Mouse (Mus musculus): ENCODE data around the gene Gbf1. TPM values are rescaled to one million over a fixed set of nuclear protein-coding genes. Genes with fewer than 3 reads are reported as not detected.

Gbf1 gene
- total and polyA plus RNA-seq, 3 experiments, result 8.6 to 26.1 (median 18.7) TPM

GRCm38 (mm10) chr19:46140324-46140723, 12.0 kb upstream of the Gbf1 start:
- no peaks in the 10 kb centered on the region for H3K9me3 ChIP-seq (replicated peaks; ENCODE audit: low read length)
- in situ Hi-C loops (cut with MboI; ENCODE audit: low pct_ligation_motif_present, low pct_unique_long_range_greater_than_20kb, low sequenced_read_pairs), result no loop called here
- peaks cover 95% of the 10 kb centered on the region for H3K27me3 ChIP-seq (replicated peaks)
- no peak for TF ChIP-seq ZNF384 (IDR thresholded peaks at IDR 0.05; ENCODE audit: low read depth, low read length)
- TF ChIP-seq UBTF (IDR thresholded peaks at IDR 0.05; ENCODE audit: low read depth, low read length), result no peak
- no peak for TF ChIP-seq MXI1 (IDR thresholded peaks at IDR 0.05; ENCODE audit: low read depth, low read length)
- no peak for TF ChIP-seq EP300 (IDR thresholded peaks at IDR 0.05; ENCODE audit: low read length)
- no peak for TF ChIP-seq NRF1 (IDR thresholded peaks at IDR 0.05; ENCODE audit: low read depth, low read length)
- no peak for TF ChIP-seq MAZ (IDR thresholded peaks at IDR 0.05; ENCODE audit: low read depth, low read length)
- TF ChIP-seq JUND (conservative IDR thresholded peaks at IDR 0.05; ENCODE audit: low read depth, low read length), result no peak
- TF ChIP-seq USF1 (IDR thresholded peaks at IDR 0.05; ENCODE audit: low read depth, low read length), result no peak
- TF ChIP-seq RCOR1 (conservative IDR thresholded peaks at IDR 0.05; ENCODE audit: low read depth, low read length), result no peak
- no peak for TF ChIP-seq POLR2A (IDR thresholded peaks at IDR 0.05; ENCODE audit: low read depth, low read length)
- no peak for TF ChIP-seq ZC3H11A (IDR thresholded peaks at IDR 0.05; ENCODE audit: low read depth, low read length)
- TF ChIP-seq CTCF (conservative IDR thresholded peaks at IDR 0.05 in 1 of 2, IDR thresholded peaks at IDR 0.05 in 1 of 2; ENCODE audit: low read depth in 2 of 2, low read length in 2 of 2), result no peak
- no peak for TF ChIP-seq RAD21 (IDR thresholded peaks at IDR 0.05; ENCODE audit: low read depth, low read length)
- no peak for TF ChIP-seq PAX5 (IDR thresholded peaks at IDR 0.05; ENCODE audit: low read length)
- no peak for TF ChIP-seq MYC (IDR thresholded peaks at IDR 0.05; ENCODE audit: low read depth, low read length)
- H3K79me2 ChIP-seq (replicated peaks; ENCODE audit: control insufficient read depth, extremely low read depth, insufficient read depth, poor library complexity, severe bottlenecking), result no peaks in the 10 kb centered on the region
- DNase-seq (ENCODE audit: extremely low read depth), result no peak
- no peak overlapping the region for H3K4me2 ChIP-seq (ENCODE audit: insufficient read depth, low read depth, poor library complexity, severe bottlenecking)
- no peak overlapping the region for H3K27ac ChIP-seq (ENCODE audit: insufficient read depth, low read depth)
- no peak overlapping the region for H3K9ac ChIP-seq (ENCODE audit: insufficient read depth, low read depth)
- H3K4me3 ChIP-seq (replicated peaks in 1 of 3; ENCODE audit: low read depth in 2 of 3, low read length in 2 of 3, poor library complexity in 1 of 3), result no peak overlapping the region
- dilution Hi-C loops (cut with MboI; ENCODE audit: extremely low pct_ligation_motif_present, extremely low pct_unique_long_range_greater_than_20kb, low sequenced_read_pairs), result no loop called here
- no peaks in the 10 kb centered on the region for H3K36me3 ChIP-seq (replicated peaks in 1 of 2; ENCODE audit: control insufficient read depth in 1 of 2, insufficient read depth in 1 of 2, low read length in 1 of 2)
- peaks cover 0 to 23% of the 10 kb centered on the region in 2 experiments; a peak in 2 of 4 replicates for H3K4me1 ChIP-seq (ENCODE audit: control insufficient read depth in 1 of 2, insufficient read depth in 2 of 2)

- peaks cover 0 to 15% of the 10 kb centered on the region in 2 experiments; a peak in 2 of 4 replicates for H3K4me1 ChIP-seq (ENCODE audit: control insufficient read depth in 1 of 2, insufficient read depth in 2 of 2)
- H3K4me3 ChIP-seq (replicated peaks in 1 of 3; ENCODE audit: low read depth in 2 of 3, low read length in 2 of 3, poor library complexity in 1 of 3), result no peak overlapping the region
- H3K4me2 ChIP-seq (ENCODE audit: insufficient read depth, low read depth, poor library complexity, severe bottlenecking), result no peak overlapping the region
- no peaks in the 10 kb centered on the region for H3K36me3 ChIP-seq (replicated peaks in 1 of 2; ENCODE audit: control insufficient read depth in 1 of 2, insufficient read depth in 1 of 2, low read length in 1 of 2)
- in situ Hi-C loops (cut with MboI; ENCODE audit: low pct_ligation_motif_present, low pct_unique_long_range_greater_than_20kb, low sequenced_read_pairs) (no loop called here), dilution Hi-C loops (cut with MboI; ENCODE audit: extremely low pct_ligation_motif_present, extremely low pct_unique_long_range_greater_than_20kb, low sequenced_read_pairs) (no loop called here)
- H3K27ac ChIP-seq (ENCODE audit: insufficient read depth, low read depth), result no peak overlapping the region
- DNase-seq (ENCODE audit: extremely low read depth), result no peak
- TF ChIP-seq UBTF (IDR thresholded peaks at IDR 0.05; ENCODE audit: low read depth, low read length) (no peak), SMC3 (IDR thresholded peaks at IDR 0.05; ENCODE audit: low read depth, low read length) (no peak), CHD1 (IDR thresholded peaks at IDR 0.05; ENCODE audit: low read depth, low read length) (no peak), JUN (IDR thresholded peaks at IDR 0.05; ENCODE audit: insufficient read depth, low read depth, low read length) (no peak), CHD2 (IDR thresholded peaks at IDR 0.05; ENCODE audit: low read length) (no peak), TBP (conservative IDR thresholded peaks at IDR 0.05; ENCODE audit: low read depth, low read length) (no peak)
- H3K27me3 ChIP-seq (replicated peaks), result peaks cover 95% of the 10 kb centered on the region
- H3K79me2 ChIP-seq (replicated peaks; ENCODE audit: control insufficient read depth, extremely low read depth, insufficient read depth, poor library complexity, severe bottlenecking), result no peaks in the 10 kb centered on the region
- H3K9ac ChIP-seq (ENCODE audit: insufficient read depth, low read depth), result no peak overlapping the region
- H3K9me3 ChIP-seq (replicated peaks; ENCODE audit: low read length), result no peaks in the 10 kb centered on the region
These were observed 11.2 kb upstream of the Gbf1 start for GRCm38 (mm10) chr19:46141091-46141490.
